Mouse (Mus musculus): ENCODE data around the gene Mbnl1. TPM values are rescaled to one million over a fixed set of nuclear protein-coding genes. Genes with fewer than 3 reads are reported as not detected.

Mbnl1 gene
- polyA plus RNA-seq, 1 experiment from 2014 or later: 83.6 TPM

GRCm38 (mm10) chr3:60632796-60633466, 160.3 kb downstream of the Mbnl1 start:
- H3K4me2 ChIP-seq (replicated peaks; ENCODE audit: low read depth, low read length): no peak overlapping the region
- ATAC-seq (ENCODE audit: low FRiP score, low TSS enrichment): no peak
- H3K27me3 ChIP-seq (ENCODE audit: insufficient read depth, low read length): no peaks in the 10 kb centered on the region
- H3K27ac ChIP-seq (ENCODE audit: low read length): no peak overlapping the region
- H3K36me3 ChIP-seq (ENCODE audit: insufficient read depth, low read length): no peaks in the 10 kb centered on the region
- no peak overlapping the region for H3K4me3 ChIP-seq (ENCODE audit: low read length)
- H3K4me1 ChIP-seq (ENCODE audit: insufficient read depth, low read length): no peaks in the 10 kb centered on the region
- WGBS: 96% methylated on average over 1 of the region's 1 CpGs
- H3K9me3 ChIP-seq (ENCODE audit: low read length): no peaks in the 10 kb centered on the region
- H3K9ac ChIP-seq (replicated peaks; ENCODE audit: low read length): no peak overlapping the region

GRCm38 (mm10) chr3:60638530-60638929, 165.9 kb downstream of the Mbnl1 start:
- H3K9ac ChIP-seq (replicated peaks; ENCODE audit: low read length): no peak overlapping the region
- no peaks in the 10 kb centered on the region for H3K27me3 ChIP-seq (ENCODE audit: insufficient read depth, low read length)
- ATAC-seq (ENCODE audit: low FRiP score, low TSS enrichment): no peak
- 64% methylated on average over 3 of the region's 3 CpGs for WGBS
- no peak overlapping the region for H3K27ac ChIP-seq (ENCODE audit: low read length)
- no peak overlapping the region for H3K4me3 ChIP-seq (ENCODE audit: low read length)
- no peaks in the 10 kb centered on the region for H3K4me1 ChIP-seq (ENCODE audit: insufficient read depth, low read length)
- H3K4me2 ChIP-seq (replicated peaks; ENCODE audit: low read depth, low read length): no peak overlapping the region
- H3K9me3 ChIP-seq (ENCODE audit: low read length): no peaks in the 10 kb centered on the region
- no peaks in the 10 kb centered on the region for H3K36me3 ChIP-seq (ENCODE audit: insufficient read depth, low read length)

- no peak for ATAC-seq (ENCODE audit: low FRiP score, low TSS enrichment)
- H3K4me1 ChIP-seq (ENCODE audit: insufficient read depth, low read length): no peaks in the 10 kb centered on the region
- H3K36me3 ChIP-seq (ENCODE audit: insufficient read depth, low read length): no peaks in the 10 kb centered on the region
- H3K9me3 ChIP-seq (ENCODE audit: low read length): no peaks in the 10 kb centered on the region
- no peaks in the 10 kb centered on the region for H3K27me3 ChIP-seq (ENCODE audit: insufficient read depth, low read length)
- no peak overlapping the region for H3K9ac ChIP-seq (replicated peaks; ENCODE audit: low read length)
- no peak overlapping the region for H3K4me2 ChIP-seq (replicated peaks; ENCODE audit: low read depth, low read length)
- H3K27ac ChIP-seq (ENCODE audit: low read length): no peak overlapping the region
- H3K4me3 ChIP-seq (ENCODE audit: low read length): no peak overlapping the region
- WGBS: 62% methylated on average over 5 of the region's 5 CpGs
Observed at GRCm38 (mm10) chr3:60639135-60639534, 166.5 kb downstream of the Mbnl1 start.

- Histone ChIP-seq H3K4me2 (replicated peaks; ENCODE audit: low read depth, low read length) (no peak overlapping the region), H3K4me3 (ENCODE audit: low read length) (no peak overlapping the region), H3K9ac (replicated peaks; ENCODE audit: low read length) (no peak overlapping the region), H3K36me3 (ENCODE audit: insufficient read depth, low read length) (no peaks in the 10 kb centered on the region), H3K27ac (ENCODE audit: low read length) (no peak overlapping the region), H3K4me1 (ENCODE audit: insufficient read depth, low read length) (no peaks in the 10 kb centered on the region), H3K9me3 (ENCODE audit: low read length) (no peaks in the 10 kb centered on the region), H3K27me3 (ENCODE audit: insufficient read depth, low read length) (no peaks in the 10 kb centered on the region)
- no peak for ATAC-seq (ENCODE audit: low FRiP score, low TSS enrichment)
- WGBS: 78% methylated on average over 3 of the region's 3 CpGs
Observed at GRCm38 (mm10) chr3:60642227-60642626, 169.6 kb downstream of the Mbnl1 start.

- Histone ChIP-seq H3K4me1 (ENCODE audit: insufficient read depth, low read length) (no peaks in the 10 kb centered on the region), H3K9me3 (ENCODE audit: low read length) (no peaks in the 10 kb centered on the region), H3K27me3 (ENCODE audit: insufficient read depth, low read length) (no peaks in the 10 kb centered on the region), H3K9ac (replicated peaks; ENCODE audit: low read length) (no peak overlapping the region), H3K4me2 (replicated peaks; ENCODE audit: low read depth, low read length) (no peak overlapping the region), H3K27ac (ENCODE audit: low read length) (no peak overlapping the region), H3K36me3 (ENCODE audit: insufficient read depth, low read length) (no peaks in the 10 kb centered on the region), H3K4me3 (ENCODE audit: low read length) (no peak overlapping the region)
- ATAC-seq (ENCODE audit: low FRiP score, low TSS enrichment): no peak
- WGBS: 76% methylated on average over 1 of the region's 1 CpGs
Observed at GRCm38 (mm10) chr3:60645531-60645930, 172.9 kb downstream of the Mbnl1 start.

GRCm38 (mm10) chr3:60648293-60648692, 175.7 kb downstream of the Mbnl1 start:
- Histone ChIP-seq H3K4me2 (replicated peaks; ENCODE audit: low read depth, low read length) (no peak overlapping the region), H3K27ac (ENCODE audit: low read length) (no peak overlapping the region), H3K4me1 (ENCODE audit: insufficient read depth, low read length) (no peaks in the 10 kb centered on the region), H3K27me3 (ENCODE audit: insufficient read depth, low read length) (no peaks in the 10 kb centered on the region), H3K9me3 (ENCODE audit: low read length) (no peaks in the 10 kb centered on the region), H3K36me3 (ENCODE audit: insufficient read depth, low read length) (no peaks in the 10 kb centered on the region), H3K4me3 (ENCODE audit: low read length) (no peak overlapping the region), H3K9ac (replicated peaks; ENCODE audit: low read length) (no peak overlapping the region)
- ATAC-seq (ENCODE audit: low FRiP score, low TSS enrichment): no peak
- WGBS: 82% methylated on average over 1 of the region's 1 CpGs

GRCm38 (mm10) chr3:60660762-60661161, 188.1 kb downstream of the Mbnl1 start:
- H3K36me3 ChIP-seq (ENCODE audit: insufficient read depth, low read length): no peaks in the 10 kb centered on the region
- WGBS: 88% methylated on average over 2 of the region's 2 CpGs
- no peak for ATAC-seq (ENCODE audit: low FRiP score, low TSS enrichment)

More at GRCm38 (mm10) chr3:60660762-60661161, 188.1 kb downstream of the Mbnl1 start:
- Histone ChIP-seq H3K4me3 (ENCODE audit: low read length) (no peak overlapping the region), H3K27ac (ENCODE audit: low read length) (no peak overlapping the region), H3K9me3 (ENCODE audit: low read length) (no peaks in the 10 kb centered on the region), H3K4me2 (replicated peaks; ENCODE audit: low read depth, low read length) (no peak overlapping the region), H3K9ac (replicated peaks; ENCODE audit: low read length) (no peak overlapping the region), H3K27me3 (ENCODE audit: insufficient read depth, low read length) (no peaks in the 10 kb centered on the region), H3K4me1 (ENCODE audit: insufficient read depth, low read length) (no peaks in the 10 kb centered on the region)

All from kidney, embryonic 16.5 days (tissue).